Mouse (Mus musculus) stomach, postnatal 0 days (tissue): Measurements from ENCODE around the gene Fbxo21.

ENCODE experiments used
- CTCF ChIP-seq: IDR thresholded peaks from 2 replicates; pipeline ENCODE4 v1.5.1; 2016; ENCODE audit warnings: antibody characterized with exemption, low read depth, mild to moderate bottlenecking, moderate library complexity
- EP300 ChIP-seq: optimal IDR thresholded peaks from 2 replicates; pipeline ENCODE3; 2016; ENCODE audit warnings: antibody characterized with exemption

- TF ChIP-seq CTCF = no peak
- no peak for TF ChIP-seq EP300
These were observed 13.2 kb downstream of the Fbxo21 start for GRCm38 (mm10) chr5:117989773-117990172.
